Mouse (Mus musculus): ENCODE data around the gene Tnfrsf9.

- no peak for TF ChIP-seq POLR2A (IDR thresholded peaks at IDR 0.05; ENCODE audit: extremely low read depth, insufficient read depth, low read length)
- TF ChIP-seq CTCF (IDR thresholded peaks at IDR 0.05; ENCODE audit: low read depth, low read length): no peak
Measured at GRCm38 (mm10) chr4:150933503-150933902, 19.1 kb downstream of the Tnfrsf9 start.

Measured in liver, adult 2 months (tissue).